12 mouse cellular contexts compared by ENCODE assay signal in the genomic region with DNA sequence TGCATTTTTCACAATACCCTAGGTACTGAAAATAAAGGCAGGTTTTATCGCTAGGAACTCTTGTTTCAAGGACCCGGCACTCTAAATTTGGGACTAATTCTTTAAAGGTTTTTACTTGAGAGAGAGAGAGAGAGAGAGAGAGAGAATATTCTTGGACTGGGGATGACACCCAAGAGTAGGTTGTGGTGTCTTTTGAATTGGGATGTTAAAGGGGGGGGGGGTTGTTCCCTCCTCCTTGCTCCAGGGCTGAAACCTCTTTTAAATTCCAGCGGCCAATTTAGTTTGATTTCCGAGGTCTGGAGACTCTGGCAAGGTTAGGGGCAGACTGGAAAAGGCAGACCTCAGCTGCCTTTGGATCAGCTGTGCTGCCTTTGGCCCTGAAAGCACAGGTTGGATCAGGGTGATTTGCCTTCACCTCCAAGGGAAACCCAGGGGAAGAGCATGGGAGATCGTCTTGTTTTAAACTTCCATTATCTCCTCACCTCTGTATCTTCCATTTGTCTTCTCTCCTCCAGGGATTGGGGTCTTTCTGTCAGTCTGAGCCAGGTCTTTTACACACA.
DNase-seq lines count a peak whose midpoint lies in the region; ATAC-seq lines count a peak whose summit lies in the region.
"Had no signal": no experiment of that assay in that cellular context is flagged by ENCODE, and none has a peak within 500 bp of the region (broad histone marks: within the 10 kb centered on the region; RNA-seq: fewer than 3 reads in every experiment).

No protein-coding gene starts in this region.

- 3% methylated on average over 5 of the region's 5 CpGs for WGBS in forebrain, embryonic 13.5 days
- WGBS in forebrain, embryonic 16.5 days = 5% methylated on average over 5 of the region's 5 CpGs
- WGBS in neural tube, embryonic 11.5 days = 5% methylated on average over 5 of the region's 5 CpGs
- WGBS in limb, embryonic 12.5 days = 4% methylated on average over 5 of the region's 5 CpGs
- WGBS in neural tube, embryonic 14.5 days = 6% methylated on average over 5 of the region's 5 CpGs

- H3K4me3 ChIP-seq in forebrain, embryonic 13.5 days = no peak overlapping the region
- H3K4me3 ChIP-seq in forebrain, embryonic 16.5 days (replicated peaks; ENCODE audit: low read length) = no peak overlapping the region
- no peak overlapping the region for H3K4me3 ChIP-seq in neural tube, embryonic 11.5 days (ENCODE audit: low read depth, low read length)
- H3K4me3 ChIP-seq in limb, embryonic 12.5 days (replicated peaks) = peak overlapping the region; percentile 9
- H3K4me3 ChIP-seq in neural tube, embryonic 14.5 days (ENCODE audit: low read depth, low read length) = no peak overlapping the region

- no peak overlapping the region for H3K27ac ChIP-seq in forebrain, embryonic 13.5 days
- no peak overlapping the region for H3K27ac ChIP-seq in forebrain, embryonic 16.5 days (ENCODE audit: low read length)
- no peak overlapping the region; the same call in 1 of the 2 replicates for H3K27ac ChIP-seq in neural tube, embryonic 11.5 days (ENCODE audit: low read depth, low read length)
- H3K27ac ChIP-seq in limb, embryonic 12.5 days = peak overlapping the region; percentile 53
- H3K27ac ChIP-seq in neural tube, embryonic 14.5 days (ENCODE audit: low read depth, low read length) = no peak overlapping the region
- H3K27ac ChIP-seq: heart, embryonic 15.5 days had no signal

- H3K4me2 ChIP-seq in forebrain, embryonic 13.5 days = peak overlapping the region; percentile 33
- no peak overlapping the region for H3K4me2 ChIP-seq in forebrain, embryonic 16.5 days (ENCODE audit: low read length)
- peak overlapping the region; percentile 27; the same call in 1 of the 2 replicates for H3K4me2 ChIP-seq in neural tube, embryonic 11.5 days (ENCODE audit: low read depth)
- H3K4me2 ChIP-seq in limb, embryonic 12.5 days = peak overlapping the region; percentile 66
- H3K4me2 ChIP-seq in neural tube, embryonic 14.5 days (ENCODE audit: low read depth, low read length) = peak overlapping the region; percentile 9; the same call in 1 of the 2 replicates

- H3K27me3 ChIP-seq in forebrain, embryonic 13.5 days = peaks cover 92% of the 10 kb centered on the region
- peaks cover 62% of the 10 kb centered on the region for H3K27me3 ChIP-seq in forebrain, embryonic 16.5 days (replicated peaks; ENCODE audit: control insufficient read depth, insufficient read depth, low read length)
- H3K27me3 ChIP-seq in neural tube, embryonic 11.5 days (ENCODE audit: control insufficient read depth, insufficient read depth, low read length) = peaks cover 45% of the 10 kb centered on the region
- peaks cover 60% of the 10 kb centered on the region for H3K27me3 ChIP-seq in limb, embryonic 12.5 days
- peaks cover 15% of the 10 kb centered on the region for H3K27me3 ChIP-seq in neural tube, embryonic 14.5 days (ENCODE audit: control insufficient read depth, insufficient read depth, low read length)

- H3K36me3 ChIP-seq in forebrain, embryonic 13.5 days (ENCODE audit: poor library complexity, severe bottlenecking) = no peaks in the 10 kb centered on the region
- no peaks in the 10 kb centered on the region for H3K36me3 ChIP-seq in forebrain, embryonic 16.5 days (ENCODE audit: control insufficient read depth, insufficient read depth)
- H3K36me3 ChIP-seq in neural tube, embryonic 11.5 days (ENCODE audit: control insufficient read depth, insufficient read depth, low read length) = no peaks in the 10 kb centered on the region
- no peaks in the 10 kb centered on the region for H3K36me3 ChIP-seq in limb, embryonic 12.5 days
- H3K36me3 ChIP-seq in neural tube, embryonic 14.5 days (ENCODE audit: control insufficient read depth, insufficient read depth, low read length) = no peaks in the 10 kb centered on the region
- H3K36me3 ChIP-seq: heart, embryonic 15.5 days had no signal

- no peak overlapping the region for H3K9ac ChIP-seq in forebrain, embryonic 13.5 days
- no peak overlapping the region for H3K9ac ChIP-seq in forebrain, embryonic 16.5 days (replicated peaks; ENCODE audit: low read depth, low read length)
- H3K9ac ChIP-seq in neural tube, embryonic 11.5 days (ENCODE audit: low read length) = no peak overlapping the region
- H3K9ac ChIP-seq in limb, embryonic 12.5 days (replicated peaks) = 0 out of 2 replicates have a peak overlapping the region, but pooled peaks have one; percentile 27
- H3K9ac ChIP-seq in neural tube, embryonic 14.5 days (replicated peaks; ENCODE audit: low read depth, low read length) = no peak overlapping the region
- H3K9ac ChIP-seq: heart, embryonic 15.5 days; liver, postnatal 0 days had no signal

- H3K4me1 ChIP-seq in forebrain, embryonic 13.5 days = peaks cover 50% of the 10 kb centered on the region
- peaks cover 11% of the 10 kb centered on the region; the same call in 1 of the 2 replicates for H3K4me1 ChIP-seq in forebrain, embryonic 16.5 days (replicated peaks; ENCODE audit: control insufficient read depth, insufficient read depth, low read length)
- H3K4me1 ChIP-seq in neural tube, embryonic 11.5 days (ENCODE audit: control insufficient read depth, insufficient read depth, low read length) = peaks cover 45% of the 10 kb centered on the region
- H3K4me1 ChIP-seq in limb, embryonic 12.5 days (replicated peaks) = peaks cover 63% of the 10 kb centered on the region
- H3K4me1 ChIP-seq in neural tube, embryonic 14.5 days (ENCODE audit: control insufficient read depth, insufficient read depth, low read length) = peaks cover 18% of the 10 kb centered on the region

- no peak for ATAC-seq in forebrain, embryonic 13.5 days
- no peak for ATAC-seq in forebrain, embryonic 16.5 days
- ATAC-seq in neural tube, embryonic 11.5 days (ENCODE audit: insufficient read depth, low FRiP score, low TSS enrichment) = no peak
- ATAC-seq in limb, embryonic 12.5 days (ENCODE audit: insufficient number of reproducible peaks, insufficient read depth, low FRiP score, low TSS enrichment, low read depth) = no peak
- no peak for ATAC-seq in neural tube, embryonic 14.5 days (ENCODE audit: low read depth)
- ATAC-seq: liver, postnatal 0 days had no signal

- no peaks in the 10 kb centered on the region for H3K9me3 ChIP-seq in forebrain, embryonic 13.5 days (replicated peaks)
- H3K9me3 ChIP-seq in forebrain, embryonic 16.5 days (ENCODE audit: control insufficient read depth, low read length) = no peaks in the 10 kb centered on the region
- H3K9me3 ChIP-seq in neural tube, embryonic 11.5 days (ENCODE audit: control insufficient read depth, low read length) = no peaks in the 10 kb centered on the region
- H3K9me3 ChIP-seq in limb, embryonic 12.5 days = no peaks in the 10 kb centered on the region
- no peaks in the 10 kb centered on the region for H3K9me3 ChIP-seq in neural tube, embryonic 14.5 days (ENCODE audit: control insufficient read depth, low read length)
- H3K9me3 ChIP-seq: heart, embryonic 15.5 days had no signal

- DNase-seq in neural tube, embryonic 11.5 days (ENCODE audit: low spot score) = no peak
- DNase-seq in neural tube, embryonic 10.5 days (ENCODE audit: extremely low spot score, low spot score) = no peak
- DNase-seq in layer of hippocampus, postnatal 14 days (ENCODE audit: low spot score in 2 of 2) = no peak
- no peak for DNase-seq in layer of hippocampus, postnatal 25 days (ENCODE audit: extremely low spot score in 1 of 2, low spot score in 1 of 2)
- DNase-seq: kidney, adult 8-10 months; liver, postnatal 0 days; right cerebral cortex, postnatal 14 days had no signal
